Mouse (Mus musculus) MEL (cell line): Measurements from ENCODE around the gene Iqschfp. TPM values are rescaled to one million over a fixed set of nuclear protein-coding genes. Genes with fewer than 3 reads are reported as not detected.

Source experiments
- DNase-seq: peaks from one replicate; pipeline ENCODE4 v3.0.0; 2011; ENCODE audit warnings: low read depth, low spot score
- H3K27ac ChIP-seq: 2 replicates; pipeline ENCODE4 v1.5.1; 2012; ENCODE audit warnings: low read depth, mild to moderate bottlenecking, control low read depth, low read length, moderate library complexity; ENCODE audit not compliant: control insufficient read depth
- H3K27me3 ChIP-seq, 2 experiments: fragments of 150-350 bp in 1 of 2; sonication (generic) in 1 of 2; 2 replicates each; pipeline ENCODE4 v1.6.1; 2012; ENCODE audit warnings: low read length in 2 of 2, mild to moderate bottlenecking in 2 of 2, improper control_type of control experiment in 1 of 2, moderate library complexity in 1 of 2; ENCODE audit not compliant: insufficient read depth in 2 of 2, control insufficient read depth in 1 of 2
- H3K36me3 ChIP-seq, 2 experiments: 2 replicates each; pipeline ENCODE4 v1.6.1; 2012 to 2014; ENCODE audit warnings: low read length in 2 of 2, improper control_type of control experiment in 1 of 2, inconsistent platforms in 1 of 2, mild to moderate bottlenecking in 1 of 2; ENCODE audit not compliant: insufficient read depth in 2 of 2, control insufficient read depth in 1 of 2
- H3K4me1 ChIP-seq, 2 experiments: fragments of 150-350 bp in 1 of 2; sonication (generic) in 1 of 2; 2 replicates each; pipeline ENCODE4 v1.6.1; 2012; ENCODE audit warnings: low read length in 2 of 2, improper control_type of control experiment in 1 of 2, mild to moderate bottlenecking in 1 of 2; ENCODE audit not compliant: insufficient read depth in 2 of 2, control insufficient read depth in 1 of 2
- H3K4me3 ChIP-seq, 2 experiments: fragments of 150-350 bp in 1 of 2; sonication (generic) in 1 of 2; 2 replicates each; pipeline ENCODE4 v1.5.1; 2012; ENCODE audit warnings: low read depth in 2 of 2, low read length in 2 of 2, mild to moderate bottlenecking in 2 of 2, moderate library complexity in 2 of 2, control low read depth in 1 of 2, improper control_type of control experiment in 1 of 2; ENCODE audit not compliant: control insufficient read depth in 1 of 2, insufficient read depth in 1 of 2
- H3K79me2 ChIP-seq: 2 replicates; pipeline ENCODE4 v1.6.1; 2012; ENCODE audit warnings: mild to moderate bottlenecking, low read length, moderate library complexity; ENCODE audit not compliant: control insufficient read depth, poor library complexity, insufficient read depth
- H3K9ac ChIP-seq: 2 replicates; pipeline ENCODE4 v1.6.1; 2012; ENCODE audit warnings: low read depth, mild to moderate bottlenecking, control low read depth, low read length, moderate library complexity; ENCODE audit not compliant: control insufficient read depth, poor library complexity, severe bottlenecking
- H3K9me3 ChIP-seq: fragments of 150-350 bp; sonication (generic); replicated peaks from 2 replicates; pipeline ENCODE4 v1.6.1; 2012; ENCODE audit warnings: mild to moderate bottlenecking, low read length, improper control_type of control experiment, moderate library complexity; ENCODE audit not compliant: insufficient read depth
- CHD1 ChIP-seq: IDR thresholded peaks from 2 replicates; pipeline ENCODE4 v1.6.1; 2012; ENCODE audit warnings: low read depth, mild to moderate bottlenecking, inconsistent platforms, low read length, improper control_type of control experiment
- CTCF ChIP-seq, 3 experiments: IDR thresholded peaks in 2 of 3; conservative IDR thresholded peaks in 1 of 3; 2 replicates each; pipeline ENCODE4 v1.5.1; 2011 to 2012; ENCODE audit warnings: low read length in 3 of 3, low read depth in 2 of 3, mild to moderate bottlenecking in 2 of 3, improper control_type of control experiment in 1 of 3, inconsistent platforms in 1 of 3, mixed read lengths in 1 of 3, moderate library complexity in 1 of 3; ENCODE audit not compliant: control insufficient read depth in 1 of 3, insufficient read depth in 1 of 3, poor library complexity in 1 of 3, severe bottlenecking in 1 of 3
- ELF1 ChIP-seq: IDR thresholded peaks from 2 replicates; pipeline ENCODE4 v1.6.1; 2014; ENCODE audit warnings: low read depth, mild to moderate bottlenecking, inconsistent platforms, low read length, improper control_type of control experiment, moderate library complexity
- GATA1 ChIP-seq: IDR thresholded peaks from 2 replicates; pipeline ENCODE4 v1.6.1; 2011; ENCODE audit warnings: low read depth, low read length, improper control_type of control experiment
- MAZ ChIP-seq: IDR thresholded peaks from 2 replicates; pipeline ENCODE4 v1.6.1; 2012; ENCODE audit warnings: low read depth, mild to moderate bottlenecking, inconsistent platforms, low read length, improper control_type of control experiment
- NRF1 ChIP-seq: IDR thresholded peaks from 2 replicates; pipeline ENCODE4 v1.6.1; 2014; ENCODE audit warnings: low read depth, mild to moderate bottlenecking, inconsistent platforms, low read length, improper control_type of control experiment, moderate library complexity; ENCODE audit not compliant: poor library complexity, insufficient read depth, severe bottlenecking
- POLR2AphosphoS2 ChIP-seq: IDR thresholded peaks from 2 replicates; pipeline ENCODE4 v1.6.1; 2011; ENCODE audit warnings: low read length, improper control_type of control experiment
- RAD21 ChIP-seq: IDR thresholded peaks from 2 replicates; pipeline ENCODE4 v1.6.1; 2011; ENCODE audit warnings: mild to moderate bottlenecking, low read depth, low read length, improper control_type of control experiment
- RCOR1 ChIP-seq: IDR thresholded peaks from 2 replicates; pipeline ENCODE4 v1.6.1; 2012; ENCODE audit warnings: low read depth, mild to moderate bottlenecking, inconsistent platforms, low read length, improper control_type of control experiment
- SIN3A ChIP-seq: IDR thresholded peaks from 2 replicates; pipeline ENCODE4 v1.6.1; 2012; ENCODE audit warnings: low read length, improper control_type of control experiment, inconsistent platforms
- SMC3 ChIP-seq: IDR thresholded peaks from 2 replicates; pipeline ENCODE4 v1.6.1; 2011; ENCODE audit warnings: low read depth, low read length, improper control_type of control experiment
- TBP ChIP-seq: IDR thresholded peaks from 2 replicates; pipeline ENCODE4 v1.8.0; 2011; ENCODE audit warnings: low read depth, low read length, improper control_type of control experiment
- UBTF ChIP-seq: IDR thresholded peaks from 2 replicates; pipeline ENCODE4 v1.6.1; 2012; ENCODE audit warnings: low read depth, mild to moderate bottlenecking, inconsistent platforms, low read length, improper control_type of control experiment, moderate library complexity, borderline replicate concordance; ENCODE audit not compliant: insufficient read depth
- ZC3H11A ChIP-seq: IDR thresholded peaks from 2 replicates; pipeline ENCODE4 v1.6.1; 2012; ENCODE audit warnings: low read depth, mild to moderate bottlenecking, inconsistent platforms, low read length, improper control_type of control experiment
- ZMIZ1 ChIP-seq: IDR thresholded peaks from 2 replicates; pipeline ENCODE4 v1.6.1; 2012; ENCODE audit warnings: low read depth, mild to moderate bottlenecking, inconsistent platforms, low read length, improper control_type of control experiment, moderate library complexity
- polyA plus RNA-seq, 2 experiments: library from polyadenylated mRNA; stranded (reverse) in 1 of 2; unstranded in 1 of 2; fragments of >175 nt in 1 of 2; fragments of >200 nt in 1 of 2; gene quantifications; 2 replicates each; pipeline versions ENCODE4 v1.2.1 to v1.2.4; 2012; ENCODE audit warnings: low replicate concordance in 2 of 2, low read depth in 1 of 2; ENCODE audit not compliant: insufficient read length in 2 of 2, insufficient read depth in 1 of 2, missing spikeins in 1 of 2
- total RNA-seq: library from RNA; depleted of rRNA; stranded (reverse); fragments of 300-350 nt; gene quantifications from 2 replicates; pipeline ENCODE4 v1.2.3, GENCODE M21; 2012

Iqschfp gene
- total and polyA plus RNA-seq, 3 experiments, result not detected

DNA sequence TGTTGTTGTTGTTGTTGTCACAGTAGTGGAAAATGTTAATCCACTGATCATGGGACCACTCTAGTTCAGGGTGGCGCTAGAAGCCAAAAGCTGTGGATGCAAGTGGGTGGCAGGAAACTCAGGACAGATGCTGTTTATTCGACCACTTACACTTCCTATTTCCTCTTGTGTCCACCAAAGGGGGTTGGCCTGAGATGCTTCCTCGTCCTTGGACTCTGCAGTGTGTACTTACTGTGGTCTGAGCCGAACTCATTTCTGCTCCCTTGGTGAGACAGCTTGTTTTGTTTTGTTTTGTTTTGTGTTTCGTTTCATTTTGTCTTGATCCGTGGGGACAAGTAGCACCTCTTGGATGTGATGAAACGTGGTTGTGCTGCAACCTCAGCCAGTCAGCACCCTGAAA is 750.9 kb downstream of the Iqschfp start:
- Histone ChIP-seq H3K9ac (no peak overlapping the region), H3K27me3 (0 out of 4 replicates have a peak, but pooled peaks cover 0 to 1% of the 10 kb centered on the region in 2 experiments), H3K9me3 (no peaks in the 10 kb centered on the region), H3K4me3 (no peak overlapping the region), H3K27ac (no peak overlapping the region), H3K79me2 (no peaks in the 10 kb centered on the region), H3K36me3 (no peaks in the 10 kb centered on the region), H3K4me1 (no peaks in the 10 kb centered on the region)
- DNase-seq, result no peak
- TF ChIP-seq CHD1 (no peak), ZMIZ1 (no peak), MAZ (no peak), SIN3A (no peak), POLR2AphosphoS2 (no peak), GATA1 (no peak), SMC3 (no peak)
- TF ChIP-seq, all 39 proteins: peak for 0

GRCm38 (mm10) chr3:68646387-68647130 is 754.5 kb downstream of the Iqschfp start:
- Histone ChIP-seq H3K9me3 (no peaks in the 10 kb centered on the region), H3K4me1 (no peaks in the 10 kb centered on the region), H3K9ac (no peak overlapping the region), H3K27ac (no peak overlapping the region), H3K79me2 (no peaks in the 10 kb centered on the region), H3K4me3 (no peak overlapping the region), H3K36me3 (no peaks in the 10 kb centered on the region), H3K27me3 (peaks cover 0 to 1% of the 10 kb centered on the region in 2 experiments; a peak in 1 of 4 replicates)
- peak; percentile 12 for DNase-seq
- TF ChIP-seq SMC3 (peak; percentile 29), CTCF (IDR thresholded peaks at IDR 0.05 in 2 of 3, conservative IDR thresholded peaks at IDR 0.05 in 1 of 3; ENCODE audit: control insufficient read depth in 1 of 3, insufficient read depth in 1 of 3, low read depth in 2 of 3, low read length in 3 of 3, poor library complexity in 1 of 3, severe bottlenecking in 1 of 3) (peak in 2 of 3 experiments; percentile 14 to 29; a peak in 2 of 6 replicates), MAZ (no peak), RAD21 (peak; percentile 32)

- no peak overlapping the region for H3K27ac ChIP-seq
- no peaks in the 10 kb centered on the region for H3K4me1 ChIP-seq
- peaks cover 0 to 1% of the 10 kb centered on the region in 2 experiments; a peak in 1 of 4 replicates for H3K27me3 ChIP-seq
- no peak overlapping the region for H3K4me3 ChIP-seq
- no peaks in the 10 kb centered on the region for H3K79me2 ChIP-seq
- no peak overlapping the region for H3K9ac ChIP-seq
- TF ChIP-seq MAZ (no peak), NRF1 (no peak), ZC3H11A (no peak), RCOR1 (no peak), UBTF (no peak), TBP (no peak), GATA1 (no peak), ELF1 (no peak), SMC3 (no peak)
- no peak for DNase-seq
- H3K36me3 ChIP-seq, result no peaks in the 10 kb centered on the region
- H3K9me3 ChIP-seq, result no peaks in the 10 kb centered on the region
These were observed 755.2 kb downstream of the Iqschfp start for GRCm38 (mm10) chr3:68647282-68647681.
